Mouse (Mus musculus): ENCODE data around the gene Fcnb.

GRCm38 (mm10) chr2:28090299-28091008 lies 5.8 kb upstream of the Fcnb start:
- TF ChIP-seq POLR2A (IDR thresholded peaks at IDR 0.05; ENCODE audit: borderline replicate concordance, control insufficient read depth, low read depth, low read length) (no peak), CTCF (IDR thresholded peaks at IDR 0.05; ENCODE audit: control insufficient read depth, insufficient read depth, low read length) (no peak)

Measured in bone marrow, adult 2 months (tissue).